Mouse (Mus musculus): ENCODE measurements around the gene Ltbp1. TPM values are rescaled to one million over a fixed set of nuclear protein-coding genes. Genes with fewer than 3 reads are reported as not detected.

Gene Ltbp1
- polyA plus RNA-seq, 1 experiment: 27.7 TPM

- Histone ChIP-seq H3K4me3 (replicated peaks; ENCODE audit: extremely low read depth, low read depth, low read length) (no peak overlapping the region), H3K4me1 (ENCODE audit: control insufficient read depth, insufficient read depth, low read length) (no peaks in the 10 kb centered on the region)
- no peak for DNase-seq
- 80% methylated on average over 3 of the region's 3 CpGs for WGBS
- TF ChIP-seq POLR2A (IDR thresholded peaks at IDR 0.05; ENCODE audit: borderline replicate concordance, extremely low read depth, low read depth, low read length): no peak
- TF ChIP-seq CTCF (IDR thresholded peaks at IDR 0.05; ENCODE audit: insufficient read depth, low read length): no peak
These were observed 238.8 kb downstream of the Ltbp1 start for GRCm38 (mm10) chr17:75244148-75244547.

DNA sequence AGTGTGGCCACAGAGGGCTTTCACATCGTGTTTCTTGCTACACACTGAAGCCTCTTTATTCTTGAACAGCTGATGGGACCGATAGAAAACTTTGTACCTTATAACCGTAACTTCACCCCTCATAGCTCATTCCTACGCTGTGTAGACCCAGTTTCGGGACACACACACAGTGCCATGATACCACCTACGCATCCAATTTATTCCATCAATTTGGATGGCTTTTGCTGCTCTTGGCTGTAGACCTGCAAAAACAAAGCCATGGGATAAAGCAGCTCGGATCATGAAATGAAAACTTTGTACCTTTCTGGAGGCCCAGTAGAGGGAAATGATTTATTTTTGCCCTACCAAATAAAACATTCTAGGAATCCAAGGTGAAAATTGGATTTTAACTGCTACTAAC lies 239.7 kb downstream of the Ltbp1 start:
- DNase-seq: no peak
- no peak for TF ChIP-seq CTCF (IDR thresholded peaks at IDR 0.05; ENCODE audit: insufficient read depth, low read length)
- no peak for TF ChIP-seq POLR2A (IDR thresholded peaks at IDR 0.05; ENCODE audit: borderline replicate concordance, extremely low read depth, low read depth, low read length)
- WGBS: 90% methylated on average over 7 of the region's 7 CpGs
- H3K4me3 ChIP-seq (replicated peaks; ENCODE audit: extremely low read depth, low read depth, low read length): no peak overlapping the region
- no peaks in the 10 kb centered on the region for H3K4me1 ChIP-seq (ENCODE audit: control insufficient read depth, insufficient read depth, low read length)

DNA sequence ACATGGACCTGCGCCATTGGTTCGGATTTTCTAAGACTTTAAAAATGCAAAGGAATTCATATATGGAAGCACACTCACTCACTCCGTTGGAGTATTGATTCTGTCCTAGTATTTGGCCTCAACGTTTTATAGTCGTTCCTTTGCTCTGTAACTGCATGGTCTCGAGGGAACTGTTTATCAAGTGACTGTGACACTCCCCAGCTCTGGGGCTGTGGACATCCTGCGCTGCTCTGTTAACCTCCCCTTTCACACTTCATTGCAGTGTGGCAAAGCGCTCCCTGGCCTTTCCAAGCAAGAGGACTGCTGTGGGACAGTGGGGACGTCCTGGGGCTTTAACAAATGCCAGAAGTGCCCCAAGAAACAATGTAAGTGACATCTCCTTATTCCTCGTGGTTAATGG lies 243.3 kb downstream of the Ltbp1 start:
- DNase-seq: no peak
- H3K4me3 ChIP-seq (replicated peaks; ENCODE audit: extremely low read depth, low read depth, low read length): no peak overlapping the region
- no peak for TF ChIP-seq CTCF (IDR thresholded peaks at IDR 0.05; ENCODE audit: insufficient read depth, low read length)
- no peak for TF ChIP-seq POLR2A (IDR thresholded peaks at IDR 0.05; ENCODE audit: borderline replicate concordance, extremely low read depth, low read depth, low read length)
- WGBS: 61% methylated on average over 10 of the region's 10 CpGs
- H3K4me1 ChIP-seq (ENCODE audit: control insufficient read depth, insufficient read depth, low read length): no peaks in the 10 kb centered on the region

GRCm38 (mm10) chr17:75250571-75250970 lies 245.2 kb downstream of the Ltbp1 start:
- WGBS: 72% methylated on average over 6 of the region's 6 CpGs
- DNase-seq: no peak
- H3K4me3 ChIP-seq (replicated peaks; ENCODE audit: extremely low read depth, low read depth, low read length): no peak overlapping the region
- TF ChIP-seq POLR2A (IDR thresholded peaks at IDR 0.05; ENCODE audit: borderline replicate concordance, extremely low read depth, low read depth, low read length): no peak
- TF ChIP-seq CTCF (IDR thresholded peaks at IDR 0.05; ENCODE audit: insufficient read depth, low read length): no peak
- H3K4me1 ChIP-seq (ENCODE audit: control insufficient read depth, insufficient read depth, low read length): no peaks in the 10 kb centered on the region

- no peak for TF ChIP-seq POLR2A (IDR thresholded peaks at IDR 0.05; ENCODE audit: borderline replicate concordance, extremely low read depth, low read depth, low read length)
- no peak for TF ChIP-seq CTCF (IDR thresholded peaks at IDR 0.05; ENCODE audit: insufficient read depth, low read length)
- WGBS: 74% methylated on average over 6 of the region's 6 CpGs
- no peaks in the 10 kb centered on the region for H3K4me1 ChIP-seq (ENCODE audit: control insufficient read depth, insufficient read depth, low read length)
- no peak for DNase-seq
- H3K4me3 ChIP-seq (replicated peaks; ENCODE audit: extremely low read depth, low read depth, low read length): no peak overlapping the region
These were observed 245.7 kb downstream of the Ltbp1 start for GRCm38 (mm10) chr17:75251094-75251493.

- Histone ChIP-seq H3K4me1 (ENCODE audit: control insufficient read depth, insufficient read depth, low read length) (no peaks in the 10 kb centered on the region), H3K4me3 (replicated peaks; ENCODE audit: extremely low read depth, low read depth, low read length) (no peak overlapping the region)
- TF ChIP-seq POLR2A (IDR thresholded peaks at IDR 0.05; ENCODE audit: borderline replicate concordance, extremely low read depth, low read depth, low read length): no peak
- TF ChIP-seq CTCF (IDR thresholded peaks at IDR 0.05; ENCODE audit: insufficient read depth, low read length): no peak
- no peak for DNase-seq
- 94% methylated on average over 5 of the region's 5 CpGs for WGBS
These were observed 247.2 kb downstream of the Ltbp1 start for GRCm38 (mm10) chr17:75252540-75252939.

DNA sequence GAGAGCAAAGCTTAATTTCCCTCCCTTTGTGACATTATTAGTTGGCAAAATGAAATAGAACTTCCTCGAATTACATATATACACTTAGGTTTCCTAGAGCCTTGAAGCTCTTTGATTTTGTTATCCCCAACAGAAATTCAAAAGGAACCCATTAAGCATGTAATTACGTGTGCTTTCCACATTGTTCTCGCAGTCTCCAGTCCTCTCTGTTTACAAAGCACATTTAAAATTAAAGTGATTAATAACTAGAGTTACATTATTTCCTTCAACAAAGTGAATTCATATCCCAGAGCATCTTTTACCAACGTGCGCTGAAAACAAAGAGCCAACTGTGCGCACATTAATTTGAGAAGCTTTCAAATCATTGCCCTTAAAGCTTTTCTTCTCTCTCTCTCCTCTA lies 249.5 kb downstream of the Ltbp1 start:
- H3K4me1 ChIP-seq (ENCODE audit: control insufficient read depth, insufficient read depth, low read length): no peaks in the 10 kb centered on the region
- no peak overlapping the region for H3K4me3 ChIP-seq (replicated peaks; ENCODE audit: extremely low read depth, low read depth, low read length)
- TF ChIP-seq POLR2A (IDR thresholded peaks at IDR 0.05; ENCODE audit: borderline replicate concordance, extremely low read depth, low read depth, low read length) (no peak), CTCF (IDR thresholded peaks at IDR 0.05; ENCODE audit: insufficient read depth, low read length) (no peak)
- no peak for DNase-seq
- 68% methylated on average over 6 of the region's 6 CpGs for WGBS

GRCm38 (mm10) chr17:75255967-75256366 lies 250.6 kb downstream of the Ltbp1 start:
- DNase-seq: no peak
- Histone ChIP-seq H3K4me1 (ENCODE audit: control insufficient read depth, insufficient read depth, low read length) (no peaks in the 10 kb centered on the region), H3K4me3 (replicated peaks; ENCODE audit: extremely low read depth, low read depth, low read length) (no peak overlapping the region)
- WGBS: 37% methylated on average over 1 of the region's 1 CpGs
- TF ChIP-seq POLR2A (IDR thresholded peaks at IDR 0.05; ENCODE audit: borderline replicate concordance, extremely low read depth, low read depth, low read length) (no peak), CTCF (IDR thresholded peaks at IDR 0.05; ENCODE audit: insufficient read depth, low read length) (no peak)

DNA sequence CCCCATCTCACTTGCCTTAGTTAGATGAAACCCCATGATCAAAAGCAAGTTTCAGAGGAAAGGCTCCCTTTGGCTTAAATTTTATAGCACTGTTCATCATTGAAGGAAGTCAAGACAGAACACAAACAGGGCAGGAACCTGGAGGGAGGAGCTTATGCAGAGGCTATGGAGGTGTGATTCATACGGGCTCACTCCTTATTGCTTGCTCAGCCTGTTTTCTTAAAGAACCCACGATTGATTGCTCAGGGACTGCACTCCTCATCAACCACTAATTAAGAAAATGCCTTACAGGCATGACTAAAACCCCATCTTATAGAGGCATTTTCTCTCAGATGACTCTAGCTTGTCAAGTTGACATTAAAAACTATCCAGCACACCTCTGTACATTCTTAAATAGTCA lies 253.1 kb downstream of the Ltbp1 start:
- no peak for DNase-seq
- WGBS: 67% methylated on average over 2 of the region's 2 CpGs
- TF ChIP-seq CTCF (IDR thresholded peaks at IDR 0.05; ENCODE audit: insufficient read depth, low read length) (no peak), POLR2A (IDR thresholded peaks at IDR 0.05; ENCODE audit: borderline replicate concordance, extremely low read depth, low read depth, low read length) (no peak)
- no peak overlapping the region for H3K4me3 ChIP-seq (replicated peaks; ENCODE audit: extremely low read depth, low read depth, low read length)
- H3K4me1 ChIP-seq (ENCODE audit: control insufficient read depth, insufficient read depth, low read length): no peaks in the 10 kb centered on the region

DNA sequence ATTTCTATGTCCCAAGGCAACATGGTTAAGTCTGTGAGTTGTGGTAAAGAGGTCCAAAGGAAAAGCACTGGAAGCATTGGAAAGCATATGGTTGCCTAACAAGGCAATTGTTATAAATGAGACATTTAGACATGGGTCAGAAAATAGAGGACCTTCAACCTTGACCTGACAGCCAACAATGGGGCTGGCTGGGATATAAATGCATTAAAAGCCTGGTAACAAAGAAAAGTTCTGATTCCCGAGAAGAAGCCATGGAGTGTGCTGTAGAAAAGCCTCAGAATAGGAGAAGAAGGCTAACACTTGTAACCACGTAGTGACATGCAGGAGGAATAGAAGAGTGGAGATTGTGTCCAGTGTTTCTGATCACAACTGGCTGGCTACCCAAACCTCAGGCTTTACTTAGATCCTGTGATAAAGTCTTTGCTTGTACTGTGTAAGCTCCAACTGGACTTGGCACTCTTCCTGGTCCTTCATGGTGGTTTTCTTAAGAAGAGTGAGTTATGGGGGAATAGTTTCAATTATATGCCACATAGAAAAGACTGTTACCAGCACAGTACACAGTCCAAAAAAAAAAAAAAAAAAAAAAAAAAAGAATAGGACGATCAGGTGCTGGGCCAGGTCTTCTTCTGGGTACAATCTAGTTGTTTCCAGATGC lies 258.1 kb downstream of the Ltbp1 start:
- TF ChIP-seq CTCF (IDR thresholded peaks at IDR 0.05; ENCODE audit: insufficient read depth, low read length) (no peak), POLR2A (IDR thresholded peaks at IDR 0.05; ENCODE audit: borderline replicate concordance, extremely low read depth, low read depth, low read length) (no peak)
- 85% methylated on average over 3 of the region's 3 CpGs for WGBS
- Histone ChIP-seq H3K4me1 (ENCODE audit: control insufficient read depth, insufficient read depth, low read length) (peaks cover 3% of the 10 kb centered on the region; the same call in 1 of the 2 replicates), H3K4me3 (replicated peaks; ENCODE audit: extremely low read depth, low read depth, low read length) (no peak overlapping the region)
- no peak for DNase-seq
